Mouse (Mus musculus) monocyte, adult 2 months (primary cell): ENCODE measurements at regions not wholly inside any gene's neighbourhood (a gene's known extent, or its start where the extent isn't known, plus 50 kb on each side); places are given as distances from the start of the nearest gene placed in this dataset.

Source experiments
- DNase-seq, 2 experiments: peaks; one replicate each; pipeline ENCODE4 v3.0.0; 2022; ENCODE audit warnings: low spot score in 2 of 2, low read depth in 1 of 2

DNA sequence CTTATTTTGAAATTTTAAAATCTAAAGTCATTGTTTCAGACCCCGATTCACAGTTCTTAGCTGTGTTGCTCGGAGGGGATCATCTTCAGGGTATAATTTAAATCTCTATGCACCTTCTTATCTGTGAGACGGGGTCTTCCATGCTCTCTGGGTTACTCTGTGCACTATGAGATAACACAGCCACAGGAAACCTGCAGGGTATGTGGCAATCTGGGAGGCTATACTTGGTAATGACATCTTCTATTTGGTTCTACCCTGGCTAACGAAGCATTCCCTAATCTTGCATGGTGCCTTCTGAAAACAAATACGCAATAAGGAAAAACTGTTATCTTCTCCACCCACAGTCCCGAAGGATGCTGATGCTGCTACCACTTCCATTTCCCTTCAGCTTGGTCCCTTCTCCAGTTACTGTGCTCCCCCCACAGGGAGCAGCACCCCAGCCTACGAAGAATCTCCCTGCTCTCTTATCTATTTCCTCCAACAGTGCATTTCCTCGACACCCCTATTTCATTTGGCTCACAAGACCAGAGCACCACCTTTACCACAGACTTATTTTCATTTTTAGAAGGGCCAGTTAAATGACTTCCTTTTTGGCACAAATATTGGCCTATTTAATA, 378.2 kb downstream of the Gm9195 start:
- no peak for DNase-seq

DNA sequence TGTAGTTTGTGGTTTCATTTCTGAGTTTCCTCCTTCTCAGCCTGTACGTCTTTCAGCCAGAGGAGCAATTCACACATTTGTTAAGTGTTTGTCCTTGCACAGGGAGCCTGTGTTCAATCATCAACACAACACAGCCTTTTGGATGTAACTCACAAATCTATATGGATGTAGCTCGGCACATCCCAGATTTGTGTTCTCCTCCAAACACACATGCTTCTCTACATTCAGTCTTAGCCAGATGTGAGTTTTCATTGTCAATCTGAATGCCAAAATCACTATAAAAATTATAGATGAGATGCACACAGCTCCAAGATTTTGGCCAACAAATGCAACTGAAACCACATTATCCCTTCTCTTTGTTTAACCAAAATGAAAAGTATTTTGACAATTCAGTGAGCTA, 380.9 kb downstream of the Gm9195 start:
- no peak for DNase-seq

DNA sequence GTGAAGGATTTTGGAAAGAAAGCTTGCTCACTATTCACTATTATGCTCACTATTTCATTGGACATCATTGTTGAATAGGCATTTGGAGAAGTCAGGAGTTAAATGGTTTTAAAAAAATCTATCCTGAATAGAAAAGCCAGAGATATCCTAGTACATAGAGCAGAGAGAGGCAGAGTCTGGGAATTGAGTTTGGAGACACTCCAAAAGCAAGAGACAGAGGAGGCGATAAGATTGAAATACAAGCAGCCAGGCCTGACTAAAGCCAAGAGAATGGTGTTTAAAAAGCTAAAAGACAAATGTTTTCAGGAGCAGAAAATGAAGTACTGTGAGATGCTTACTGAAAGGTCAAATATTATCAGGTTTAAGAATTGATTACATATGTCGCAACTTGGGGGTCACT, 400.1 kb downstream of the Gm9195 start:
- no peak for DNase-seq

DNA sequence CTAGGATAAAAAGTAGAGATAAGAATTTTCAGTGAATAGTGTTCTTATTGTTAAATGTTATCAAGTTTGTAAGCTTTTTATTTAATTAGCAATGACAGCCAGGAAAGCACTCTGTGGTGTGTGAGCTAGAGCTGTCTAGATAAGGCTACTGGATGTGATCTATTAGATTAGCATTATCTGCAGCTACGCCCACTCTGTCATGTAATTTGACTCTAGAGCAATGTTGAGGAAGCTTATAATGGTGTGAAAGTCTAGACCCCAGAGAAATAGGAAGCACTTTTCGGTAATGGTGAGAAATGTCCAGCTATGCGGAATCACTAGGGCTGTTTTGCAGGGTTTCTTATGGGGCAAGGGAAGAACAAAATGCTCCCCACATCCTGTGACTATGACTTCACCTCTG, 410.2 kb downstream of the Gm9195 start:
- no peak for DNase-seq

DNA sequence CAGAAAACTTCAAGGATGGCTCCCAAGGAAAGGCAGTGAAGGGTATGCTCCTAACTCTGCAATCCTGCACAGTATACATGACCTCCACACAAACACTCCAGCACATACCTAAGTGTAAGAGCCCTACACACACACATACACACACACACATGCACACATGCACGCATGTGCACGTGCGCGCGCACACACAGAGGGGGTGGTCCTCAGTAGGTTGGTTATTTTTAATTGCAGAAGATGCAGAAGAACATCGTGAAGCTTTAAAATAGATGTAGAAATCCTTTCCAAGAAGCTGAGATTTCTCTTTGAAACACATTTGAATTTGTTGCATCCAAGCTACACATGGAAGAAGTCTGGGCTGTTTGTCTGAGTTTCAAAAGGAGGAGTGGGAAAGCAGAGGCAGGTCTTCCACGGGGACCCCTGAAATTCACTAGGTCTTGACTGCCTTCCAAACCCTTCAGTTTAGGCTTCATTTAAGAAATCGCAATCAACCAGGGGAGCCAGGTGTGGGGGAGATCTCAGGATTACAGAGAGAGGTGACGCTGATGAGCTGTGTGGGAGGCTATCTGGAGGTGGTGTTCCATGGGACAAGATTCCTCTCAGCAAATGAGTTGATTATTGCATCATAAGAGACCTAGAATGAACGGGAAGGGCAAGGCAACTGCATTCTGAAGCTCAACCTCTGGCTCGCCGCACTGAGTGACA, 427.4 kb downstream of the Gm9195 start:
- no peak for DNase-seq

DNA sequence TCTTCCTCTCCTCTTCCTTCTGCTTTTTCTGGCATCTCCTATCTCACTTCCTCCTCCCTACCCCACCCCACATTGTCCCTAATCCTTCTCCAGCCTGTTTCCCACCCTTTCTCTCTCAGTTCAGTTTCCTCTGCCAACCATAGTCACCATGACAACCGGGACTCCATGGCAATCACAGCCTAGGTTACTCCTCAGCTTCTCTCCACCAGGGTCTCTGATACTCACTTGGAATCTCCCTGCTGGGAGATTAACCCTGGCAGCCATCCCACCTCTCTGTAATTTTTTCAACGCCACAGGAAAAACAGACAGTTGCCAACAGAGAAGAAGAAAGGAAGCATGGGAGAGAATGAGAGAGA, 448.8 kb downstream of the Gm9195 start:
- no peak for DNase-seq

DNA sequence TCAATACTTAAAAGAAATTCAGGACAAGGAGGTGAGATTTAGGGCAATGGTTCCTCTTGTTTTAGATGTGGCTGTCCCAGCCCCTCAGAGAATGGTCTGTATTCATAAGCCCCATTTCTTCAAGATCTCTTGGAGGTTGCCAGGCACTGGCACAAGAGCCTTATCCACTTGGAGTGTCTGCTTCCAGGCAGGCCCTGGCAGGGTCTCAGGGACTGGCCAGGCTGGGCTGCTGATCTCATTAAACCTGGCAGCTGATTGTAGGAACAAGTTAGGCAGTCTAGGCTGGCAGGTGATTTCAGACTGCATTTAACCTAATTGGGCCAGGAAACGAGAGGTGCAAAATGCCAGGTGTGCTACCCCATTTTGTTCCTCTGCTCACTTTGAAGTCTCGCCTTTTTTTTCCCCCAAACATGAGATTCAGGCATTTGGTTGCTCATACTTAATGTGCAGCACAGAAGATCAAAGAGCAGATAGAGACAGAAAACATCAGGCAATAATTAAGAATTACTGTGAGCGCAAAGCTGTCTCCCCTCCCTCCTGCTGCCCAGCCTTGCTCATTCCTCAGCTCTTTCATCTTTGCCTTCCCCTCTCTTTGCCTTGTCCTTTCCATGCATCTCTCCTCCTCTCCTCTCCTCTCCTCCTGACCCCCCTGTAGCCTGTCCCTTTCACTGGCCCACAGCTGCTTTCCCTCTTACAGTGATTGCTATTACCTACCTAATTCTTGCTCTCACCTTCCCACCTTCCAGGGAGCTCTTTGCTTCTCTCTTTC, 449.3 kb downstream of the Gm9195 start:
- no peak for DNase-seq

DNA sequence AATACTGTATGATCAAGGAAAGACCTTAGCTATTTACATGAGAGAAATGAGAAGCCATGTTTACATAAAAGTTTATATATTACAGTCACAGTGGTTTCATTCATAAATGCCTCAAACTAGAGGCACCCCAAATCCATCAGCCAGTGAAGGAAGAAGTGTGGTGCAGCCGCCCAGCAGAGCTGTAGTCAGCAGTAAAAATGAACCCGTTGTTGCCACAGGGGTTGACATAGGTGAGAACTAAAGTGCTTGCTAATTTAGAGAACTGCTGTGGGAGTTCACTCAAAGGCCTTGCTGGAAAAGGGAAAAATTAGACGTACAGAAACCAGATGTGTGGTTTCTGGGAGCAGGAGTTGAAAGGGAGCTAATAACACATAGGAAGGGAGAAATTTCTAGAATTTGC, 461.2 kb downstream of the Gm9195 start:
- no peak for DNase-seq

DNA sequence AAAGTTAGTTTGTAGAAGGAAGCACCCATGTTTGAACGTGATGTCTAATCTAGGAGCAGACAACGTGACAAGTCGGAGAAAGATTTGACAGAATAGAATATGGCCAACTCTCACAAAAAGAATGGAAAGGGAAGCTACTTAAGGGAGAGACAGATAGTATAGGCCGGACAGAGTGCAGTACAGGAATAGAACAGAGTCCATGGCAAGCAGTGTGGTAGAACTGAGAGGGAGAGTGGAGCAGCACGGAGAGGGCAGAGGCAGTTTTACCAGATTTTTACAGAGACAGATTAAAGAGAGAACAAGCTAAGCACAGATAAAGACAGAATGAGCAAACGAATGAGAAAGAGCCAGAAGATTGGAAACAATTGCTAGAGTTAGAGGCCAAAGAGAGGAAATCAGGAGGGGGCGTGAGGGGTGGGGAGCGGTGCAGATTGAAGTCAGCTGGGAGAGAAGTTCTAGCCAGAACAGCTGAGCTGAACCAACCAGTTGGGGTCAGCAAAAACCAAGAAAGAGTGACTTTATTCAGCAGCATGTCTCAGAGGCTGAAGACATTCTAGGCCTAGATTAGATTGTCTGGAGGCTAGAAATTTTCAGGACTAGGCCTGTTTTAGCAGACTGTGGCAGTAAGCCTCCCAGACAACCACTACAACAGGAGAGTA, 464.1 kb downstream of the Gm9195 start:
- no peak for DNase-seq

DNA sequence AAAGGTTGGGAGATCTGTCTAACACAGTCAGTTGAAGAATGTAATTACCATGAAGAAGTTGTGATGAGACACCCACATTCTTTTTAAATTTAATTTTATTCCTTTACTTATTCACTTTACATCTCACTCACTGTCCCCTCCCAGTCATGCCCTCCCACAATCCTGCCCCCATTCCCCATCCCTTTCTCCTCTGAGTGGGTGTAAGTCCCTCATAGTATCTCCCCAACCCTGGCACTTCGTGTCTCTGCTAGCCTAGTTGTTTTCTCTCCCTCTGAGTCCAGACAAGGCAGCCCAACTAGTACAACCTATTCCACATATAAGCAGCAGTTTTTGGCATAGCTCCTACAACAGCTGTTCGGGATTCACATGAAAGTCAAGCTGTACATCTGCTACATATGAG, 487.3 kb downstream of the Gm9195 start:
- DNase-seq, result no peak

DNA sequence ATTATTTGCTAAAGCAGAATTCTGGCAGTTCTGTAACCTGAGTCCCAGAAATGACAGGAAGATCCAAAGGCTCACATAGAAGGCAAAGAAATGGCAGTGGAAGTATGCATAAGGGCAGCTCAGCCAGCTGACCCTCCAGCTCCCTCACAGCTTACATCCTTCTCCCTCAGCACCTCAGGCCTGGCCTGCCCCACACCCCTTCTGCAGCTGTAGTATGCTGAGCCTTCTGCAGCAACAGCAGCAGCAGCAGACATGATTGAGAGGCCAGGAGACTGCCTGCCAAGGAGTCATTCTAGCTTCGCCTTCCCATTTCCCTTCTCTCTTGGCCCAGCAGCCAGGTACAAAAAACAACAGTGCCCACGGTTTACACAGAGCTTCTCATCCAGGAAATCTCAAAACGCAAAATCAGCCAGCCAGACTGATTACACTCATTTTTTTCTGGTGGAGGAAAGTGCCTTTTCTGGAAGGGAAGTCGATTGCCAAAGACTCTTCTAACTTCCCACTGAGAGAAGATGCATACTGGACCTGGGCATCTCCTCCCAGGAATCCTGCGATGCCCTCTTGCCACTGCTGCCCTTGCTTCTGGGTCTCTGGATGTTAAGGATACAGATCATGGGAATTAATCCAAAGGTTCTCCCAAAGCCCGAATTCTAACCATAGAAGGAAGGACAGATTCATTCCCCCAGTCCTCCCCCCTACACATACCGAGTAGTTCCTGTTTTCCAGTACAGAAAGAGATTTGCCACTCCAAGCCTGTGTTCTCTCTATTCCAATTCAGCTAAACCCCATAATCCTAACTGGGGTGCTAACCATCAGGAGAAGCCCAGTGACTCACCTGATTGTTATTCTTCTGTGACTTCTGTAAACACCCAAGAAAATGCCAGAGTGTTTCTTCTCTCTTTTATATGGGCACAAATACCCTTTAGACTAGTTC, 489.2 kb downstream of the Gm9195 start:
- DNase-seq, result no peak

DNA sequence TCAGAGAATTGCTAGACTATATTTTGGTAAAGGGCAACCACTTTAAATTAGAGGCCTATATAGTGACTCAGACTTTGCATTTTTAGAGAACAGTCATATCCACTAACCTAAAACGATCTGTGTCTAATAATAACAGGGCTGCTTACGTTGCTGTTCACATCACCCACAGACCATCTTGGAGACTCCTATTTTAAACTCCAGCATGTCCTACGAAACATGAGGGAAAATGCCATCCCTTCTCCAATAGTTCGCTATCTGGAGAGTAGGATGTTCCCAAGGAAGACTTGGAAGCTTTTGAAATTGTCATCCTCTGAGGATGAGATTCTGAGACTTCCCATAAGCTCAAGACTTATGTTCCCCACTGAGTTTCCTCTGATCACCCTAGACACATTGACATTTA, 518.6 kb downstream of the Gm9195 start:
- no peak for DNase-seq

DNA sequence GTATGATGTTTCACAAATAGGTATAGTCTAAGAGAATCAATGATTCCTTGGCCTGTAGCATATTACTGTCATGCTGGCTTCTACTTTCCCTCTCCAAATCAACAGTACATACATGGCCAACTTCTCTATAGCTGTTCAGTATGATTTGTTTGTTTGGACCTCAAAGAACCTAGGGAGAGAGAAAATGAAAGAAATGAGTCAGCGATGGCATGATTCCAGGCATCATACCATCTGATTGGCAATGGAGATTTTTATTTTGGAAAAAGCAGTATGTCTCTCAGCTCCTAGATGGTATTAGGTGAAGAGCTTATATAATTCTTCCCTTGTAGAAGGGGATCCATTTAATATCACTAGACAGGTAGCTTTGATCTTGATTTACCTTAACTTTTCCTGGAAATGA, 519.1 kb downstream of the Gm9195 start:
- no peak for DNase-seq

DNA sequence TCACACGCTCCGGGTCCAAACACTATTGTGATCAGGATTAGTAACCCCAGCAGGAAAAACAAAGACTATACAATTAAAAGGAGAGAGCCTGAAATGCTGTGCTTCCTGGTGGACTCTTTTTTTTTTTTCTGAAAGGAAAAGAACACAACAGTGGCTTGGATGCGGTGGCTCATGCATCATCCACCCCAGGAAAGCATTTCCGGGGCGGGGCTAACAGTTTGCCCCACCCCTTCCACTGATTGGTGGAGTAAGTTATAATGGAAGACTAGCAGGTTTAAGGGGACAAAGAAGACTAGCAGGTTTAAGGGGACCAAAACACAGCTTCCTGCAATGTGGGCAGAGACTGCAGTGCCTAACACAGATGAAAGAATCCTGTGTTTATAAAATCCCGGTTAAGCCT, 524.0 kb downstream of the Gm9195 start:
- DNase-seq, result no peak

DNA sequence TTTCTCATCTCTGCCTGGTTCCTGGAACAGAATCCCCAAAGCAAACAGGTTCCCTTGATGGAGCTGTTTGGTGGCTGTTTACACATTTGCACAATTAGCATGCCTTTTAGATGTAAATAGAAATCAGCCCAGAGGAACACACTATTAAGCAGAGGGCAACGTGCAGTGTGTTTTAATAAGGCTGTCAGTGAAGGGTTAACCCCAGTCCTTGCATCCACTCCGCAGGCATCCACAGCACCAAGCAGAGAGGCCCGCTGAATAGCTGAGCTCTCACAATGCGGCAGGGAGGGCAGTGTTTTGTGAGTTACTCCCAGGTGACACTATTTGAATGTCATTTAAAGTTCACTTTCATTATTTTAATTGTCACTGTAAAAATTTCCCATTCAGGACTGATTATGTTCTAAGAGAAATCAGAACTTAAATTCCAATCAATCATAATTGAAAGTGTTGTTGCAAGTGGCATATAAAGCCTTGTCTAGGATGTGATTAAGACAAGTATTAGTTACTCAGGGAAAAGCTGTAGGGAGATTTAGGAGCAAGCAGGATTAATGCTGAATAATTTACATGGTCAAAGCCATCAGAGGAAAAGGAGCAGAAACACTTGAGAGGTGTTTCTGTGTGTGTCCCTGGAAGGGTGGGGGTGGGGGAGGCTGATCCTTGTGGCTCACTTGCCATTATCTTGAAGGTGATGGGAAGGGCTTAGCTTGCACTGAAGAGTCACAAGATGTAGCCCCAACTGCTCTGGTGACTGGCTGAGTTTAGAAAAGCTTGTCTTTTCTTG, 528.1 kb downstream of the Gm9195 start:
- DNase-seq, result no peak

DNA sequence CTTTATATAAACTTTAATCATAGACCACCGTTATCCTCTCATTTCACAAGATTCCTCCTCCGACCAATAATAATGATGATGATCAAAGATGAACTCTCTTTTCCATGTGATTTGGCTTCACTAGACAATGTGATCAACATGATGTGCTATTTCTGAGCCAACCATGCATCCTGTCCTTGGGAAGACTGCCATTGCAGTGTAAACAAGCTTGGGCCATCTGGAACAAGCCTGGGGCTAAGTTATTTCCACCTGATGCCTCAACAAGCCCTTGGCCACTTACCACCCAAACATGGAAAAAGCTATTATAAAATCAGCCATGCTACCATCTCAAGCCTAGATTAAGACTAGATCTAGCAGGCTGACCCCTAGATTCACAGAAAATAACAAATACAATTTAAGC, 542.9 kb downstream of the Gm9195 start:
- no peak for DNase-seq

DNA sequence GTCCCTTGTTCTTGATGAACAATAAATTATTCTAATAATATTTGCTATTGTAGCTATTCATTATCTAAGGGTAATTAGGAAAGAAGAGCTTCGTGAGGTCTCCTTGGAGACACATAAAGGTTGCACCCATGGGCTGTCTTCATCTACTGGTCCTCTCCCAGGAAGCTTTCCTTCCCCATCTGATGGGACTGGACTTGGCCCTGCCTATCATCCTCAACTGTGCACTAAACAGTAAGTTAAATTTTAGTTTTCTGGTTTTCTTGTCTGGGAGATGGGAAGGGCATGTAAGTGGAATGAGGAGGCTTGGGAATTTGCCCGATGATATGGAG, 554.5 kb downstream of the Gm9195 start:
- DNase-seq, result no peak

DNA sequence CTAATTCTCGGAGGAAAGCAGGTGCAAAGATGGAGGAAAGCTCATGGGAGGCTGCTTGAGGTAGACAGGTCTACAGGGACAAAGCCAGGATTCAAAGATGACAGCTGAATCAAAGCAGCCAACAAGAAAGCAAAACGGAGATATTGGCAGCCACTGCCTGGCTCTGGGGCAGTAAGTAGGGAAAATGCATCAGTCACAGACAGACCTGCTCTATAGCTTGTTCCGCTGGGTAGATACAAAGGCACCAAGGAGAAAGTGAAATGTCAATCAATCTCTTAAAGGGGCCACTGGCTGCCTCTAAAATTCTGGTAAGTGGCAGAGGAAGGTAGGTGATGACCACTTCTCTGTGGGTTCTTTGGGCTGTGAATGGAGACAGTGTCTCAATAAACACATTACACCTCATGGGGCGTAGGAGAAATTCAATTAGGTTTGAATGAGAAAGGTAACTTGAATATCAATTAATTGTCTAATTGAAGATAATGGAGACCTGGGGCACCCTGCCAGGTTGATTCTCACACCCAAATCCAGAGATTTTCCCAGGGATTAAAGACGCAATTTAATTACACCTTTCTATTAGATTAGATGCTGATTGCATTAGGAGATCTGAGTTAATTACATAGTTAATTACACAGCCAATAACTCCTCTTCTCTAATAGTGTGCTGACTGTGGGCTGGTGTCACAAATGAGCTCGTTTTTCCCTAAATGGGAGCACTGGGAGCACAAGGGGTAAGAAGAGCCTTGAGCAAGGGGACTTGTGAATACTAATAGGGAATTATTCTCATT, 555.1 kb downstream of the Gm9195 start:
- DNase-seq, result no peak

DNA sequence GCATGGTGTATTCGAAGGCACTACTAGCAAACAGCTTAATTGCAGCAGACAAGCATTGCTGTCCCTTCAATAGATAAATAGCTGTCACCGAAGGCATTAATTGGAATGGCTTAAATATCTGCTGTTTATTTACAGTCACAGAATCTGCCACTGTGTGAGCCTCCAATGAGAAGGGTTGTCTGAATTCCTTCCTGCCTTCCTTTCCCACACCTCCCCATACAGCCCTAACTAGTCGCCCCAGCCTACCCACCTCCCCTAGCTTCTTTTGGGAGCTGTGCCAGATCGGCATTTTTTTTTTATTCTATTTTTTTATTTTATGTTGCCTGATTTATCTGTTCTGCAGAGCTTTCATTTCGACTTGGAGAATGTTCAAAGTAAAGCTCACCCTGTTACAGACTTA, 575.7 kb downstream of the Gm9195 start:
- DNase-seq, result no peak

DNA sequence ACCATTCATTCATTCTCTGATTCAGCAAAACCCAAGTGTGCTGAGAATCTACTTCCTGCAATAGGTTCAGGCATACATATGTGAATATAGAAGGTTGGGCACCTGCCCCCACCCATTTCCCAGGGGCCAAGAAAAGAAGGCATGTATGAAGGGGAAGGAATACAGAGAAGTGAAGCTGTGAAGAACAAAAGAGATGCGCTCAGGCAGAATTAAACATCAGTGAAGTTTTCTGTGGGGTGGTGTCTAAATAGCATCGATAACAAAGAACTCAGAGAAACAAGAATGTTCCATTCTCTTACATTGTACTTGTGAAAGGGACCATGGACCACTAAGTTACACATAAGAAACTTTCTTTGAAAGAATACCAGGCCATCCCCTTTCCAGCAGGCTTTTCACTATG, 580.7 kb downstream of the Gm9195 start:
- DNase-seq, result no peak
